Mouse (Mus musculus) olfactory bulb, adult 2 months (tissue): ENCODE measurements around the gene Evc2.

Source experiments
- CTCF ChIP-seq: fragments of 200-500 bp; IDR thresholded peaks from 2 replicates; pipeline ENCODE4 v1.5.1; 2012; ENCODE audit warnings: low read depth, mild to moderate bottlenecking, low read length, moderate library complexity; ENCODE audit not compliant: insufficient read depth
- POLR2A ChIP-seq: fragments of 200-500 bp; IDR thresholded peaks from 2 replicates; pipeline ENCODE4 v1.6.1; 2012; ENCODE audit warnings: mild to moderate bottlenecking, low read depth, low read length, moderate library complexity; ENCODE audit not compliant: insufficient read depth

DNA sequence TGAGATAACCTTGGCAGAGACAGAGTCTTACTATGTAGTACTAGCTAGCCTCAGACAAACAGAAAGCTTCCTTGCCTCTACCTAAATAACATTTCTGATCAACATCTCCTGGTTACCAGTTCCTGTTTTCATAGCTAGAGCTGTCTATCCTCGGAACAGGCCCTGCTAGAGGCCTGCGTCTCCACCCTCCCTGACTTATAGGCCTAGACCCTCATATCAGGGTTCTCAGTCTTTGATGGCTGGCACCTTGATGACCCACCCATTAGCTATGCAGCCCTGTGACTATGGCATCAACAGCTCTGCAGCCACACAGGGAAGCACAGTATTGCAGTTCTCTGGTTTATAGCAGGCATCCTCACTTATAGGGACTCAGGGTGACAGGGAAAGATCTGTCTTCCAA, 119.5 kb downstream of the Evc2 start:
- no peak for TF ChIP-seq CTCF
- no peak for TF ChIP-seq POLR2A
